16 mouse cellular contexts compared by ENCODE assay signal in the genomic region with DNA sequence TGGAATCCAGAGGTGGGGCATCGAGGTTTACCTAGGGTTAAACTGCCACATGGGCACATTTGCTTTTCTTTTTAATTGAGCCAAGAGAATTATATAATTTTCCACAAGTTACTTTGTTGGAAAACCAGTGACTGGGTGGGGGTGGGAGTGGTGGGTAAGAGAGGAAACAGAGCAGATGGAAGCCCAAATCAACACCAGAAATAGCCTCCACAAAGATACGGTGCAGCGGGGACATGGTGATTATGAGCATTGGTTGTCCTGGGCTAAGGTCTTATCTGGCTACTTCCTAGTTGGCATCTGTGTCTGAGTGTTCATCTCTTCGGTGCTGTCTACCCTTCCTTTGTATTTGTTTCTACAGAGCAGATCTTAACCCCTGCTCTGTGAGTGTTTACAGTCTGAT.
A peak's percentile ranks its signal among the peaks of the same experiment; 100 is the strongest.
DNase-seq lines count a peak whose midpoint lies in the region; ATAC-seq and TF ChIP-seq lines count a peak whose summit lies in the region.
"Had no signal": no experiment of that assay in that cellular context is flagged by ENCODE, and none has a peak within 500 bp of the region (broad histone marks: within the 10 kb centered on the region; RNA-seq: fewer than 3 reads in every experiment).

No protein-coding gene starts in this region.

- H3K9me3 ChIP-seq in heart, embryonic 12.5 days (replicated peaks): no peaks in the 10 kb centered on the region
- H3K9me3 ChIP-seq: embryonic facial prominence, embryonic 10.5 days; forebrain, embryonic 13.5 days; heart, embryonic 13.5 days had no signal

- TF ChIP-seq EP300 in heart, adult 2 months (IDR thresholded peaks at IDR 0.05; ENCODE audit: insufficient read depth, low read depth, low read length): 0 out of 2 replicates have a peak, but pooled peaks have one; percentile 25

- 27% methylated on average over 4 of the region's 4 CpGs for WGBS in heart, adult 2 months
- WGBS in heart, embryonic 12.5 days: 32% methylated on average over 4 of the region's 4 CpGs

- H3K36me3 ChIP-seq in heart, adult 2 months (ENCODE audit: control insufficient read depth, insufficient read depth, low read length): no peaks in the 10 kb centered on the region
- no peaks in the 10 kb centered on the region for H3K36me3 ChIP-seq in heart, embryonic 12.5 days
- H3K36me3 ChIP-seq: embryonic facial prominence, embryonic 10.5 days; heart, embryonic 13.5 days had no signal

- intact Hi-C loops in heart, adult 2 months (cut with DNase I): loop anchor here (5.0 kb wide), 1 partner anchor 101 kb away; no protein-coding TSS in a partner anchor
- intact Hi-C loops in left cerebral cortex, postnatal 25 days (cut with DNase I): loop anchor here (2.0 to 5.0 kb wide), 2 partner anchors 251 to 386 kb away; no protein-coding TSS in a partner anchor
- intact Hi-C loops in heart, postnatal 25 days (cut with DNase I): loop anchor here (2.0 to 10.0 kb wide), 2 partner anchors 47 to 311 kb away; no protein-coding TSS in a partner anchor

- DNase-seq in heart, adult 2 months: peak in 1 of 2 experiments; percentile 13
- peak; percentile 9 to 58 for DNase-seq in left cerebral cortex, postnatal 25 days (ENCODE audit: low spot score in 2 of 2)
- DNase-seq in left cerebral cortex, adult 11 months (ENCODE audit: low spot score): no peak
- peak; percentile 4 for DNase-seq in heart, postnatal 25 days (ENCODE audit: low spot score)
- DNase-seq in ovary, postnatal 14 days (ENCODE audit: low spot score): no peak
- DNase-seq: cerebellum, adult 2 months; cerebellum, postnatal 10 days; forebrain, postnatal 0 days; gastrocnemius, postnatal 36 days had no signal

- no peak overlapping the region for H3K4me2 ChIP-seq in heart, embryonic 12.5 days
- H3K4me2 ChIP-seq: forebrain, embryonic 13.5 days; heart, embryonic 13.5 days had no signal

- ATAC-seq in heart, embryonic 12.5 days (ENCODE audit: insufficient number of reproducible peaks, low FRiP score): no peak
- ATAC-seq: forebrain, embryonic 13.5 days; forebrain, postnatal 0 days; hindbrain, embryonic 16.5 days; inflammation-experienced regulatory T-cells, adult 6 months; intestine, postnatal 0 days had no signal

- peak overlapping the region; percentile 52 for H3K27ac ChIP-seq in heart, adult 2 months
- H3K27ac ChIP-seq in heart, embryonic 12.5 days (ENCODE audit: poor library complexity, severe bottlenecking): no peak overlapping the region
- H3K27ac ChIP-seq: embryonic facial prominence, embryonic 10.5 days; forebrain, embryonic 13.5 days; heart, embryonic 13.5 days had no signal

- peaks cover 6% of the 10 kb centered on the region for H3K4me1 ChIP-seq in heart, adult 2 months (ENCODE audit: control insufficient read depth, insufficient read depth, low read length)
- H3K4me1 ChIP-seq in heart, embryonic 12.5 days (replicated peaks): peaks cover 7% of the 10 kb centered on the region
- H3K4me1 ChIP-seq: embryonic facial prominence, embryonic 10.5 days had no signal

- no peak overlapping the region for H3K9ac ChIP-seq in heart, adult 2 months (ENCODE audit: low read depth, low read length)
- H3K9ac ChIP-seq in heart, embryonic 12.5 days: no peak overlapping the region
- H3K9ac ChIP-seq: forebrain, embryonic 13.5 days; forebrain, postnatal 0 days; heart, embryonic 13.5 days had no signal

- no peaks in the 10 kb centered on the region for H3K27me3 ChIP-seq in heart, adult 2 months (ENCODE audit: control insufficient read depth, insufficient read depth, low read length)
- no peaks in the 10 kb centered on the region; the same call in 1 of the 2 replicates for H3K27me3 ChIP-seq in heart, embryonic 12.5 days (replicated peaks)
- H3K27me3 ChIP-seq: forebrain, embryonic 13.5 days; heart, embryonic 13.5 days had no signal

- H3K4me3 ChIP-seq in heart, adult 2 months: no peak overlapping the region
- H3K4me3 ChIP-seq in heart, embryonic 12.5 days: no peak overlapping the region
- H3K4me3 ChIP-seq: embryonic facial prominence, embryonic 10.5 days; forebrain, embryonic 13.5 days; heart, embryonic 13.5 days had no signal

- no peaks in the 10 kb centered on the region for H3K79me2 ChIP-seq in heart, adult 2 months (replicated peaks; ENCODE audit: control insufficient read depth, insufficient read depth, low read length)

- no peak for TF ChIP-seq CTCF in heart, adult 2 months (IDR thresholded peaks at IDR 0.05)

- TF ChIP-seq POLR2A in heart, adult 2 months (IDR thresholded peaks at IDR 0.05; ENCODE audit: insufficient read depth, low read depth, low read length): no peak

Comparison
In these comparisons a context has a peak if more than half of its experiments do, and no peak if none do; other contexts are left out.
1. DNase-seq: peak in left cerebral cortex, postnatal 25 days (2 of 2) and heart, postnatal 25 days (single experiment); none in left cerebral cortex, adult 11 months (single experiment) and ovary, postnatal 14 days (single experiment).